Mouse (Mus musculus) cerebellum, adult 2 months (tissue): ENCODE results near the gene Cryzl1.

Source experiments
- CTCF ChIP-seq: fragments of 200-500 bp; IDR thresholded peaks from 2 replicates; pipeline ENCODE4 v1.5.1; 2011; ENCODE audit warnings: low read depth, mild to moderate bottlenecking, control low read depth, low read length, moderate library complexity, borderline replicate concordance; ENCODE audit not compliant: insufficient read depth
- POLR2A ChIP-seq: fragments of 200-500 bp; IDR thresholded peaks from 2 replicates; pipeline ENCODE4 v1.6.1; 2011; ENCODE audit warnings: low read length, control low read depth, borderline replicate concordance; ENCODE audit not compliant: insufficient read depth

GRCm38 (mm10) chr16:91729821-91730441 is 1.2 kb upstream of the Cryzl1 start:
- no peak for TF ChIP-seq CTCF
- TF ChIP-seq POLR2A, result no peak
